Mouse (Mus musculus) ES-Bruce4 (cell line): ENCODE data around the gene Fam213a.

Experiments
- CTCF ChIP-seq: IDR thresholded peaks from one replicate; pipeline ENCODE4 v1.8.1; 2011; ENCODE audit warnings: low read depth, low read length
- EP300 ChIP-seq: IDR thresholded peaks from 2 replicates; pipeline ENCODE4 v1.6.1; 2011; ENCODE audit warnings: low read depth, low read length; ENCODE audit not compliant: insufficient read depth
- POLR2A ChIP-seq: IDR thresholded peaks from one replicate; pipeline ENCODE4 v1.8.1; 2011; ENCODE audit warnings: low read length; ENCODE audit not compliant: insufficient read depth

DNA sequence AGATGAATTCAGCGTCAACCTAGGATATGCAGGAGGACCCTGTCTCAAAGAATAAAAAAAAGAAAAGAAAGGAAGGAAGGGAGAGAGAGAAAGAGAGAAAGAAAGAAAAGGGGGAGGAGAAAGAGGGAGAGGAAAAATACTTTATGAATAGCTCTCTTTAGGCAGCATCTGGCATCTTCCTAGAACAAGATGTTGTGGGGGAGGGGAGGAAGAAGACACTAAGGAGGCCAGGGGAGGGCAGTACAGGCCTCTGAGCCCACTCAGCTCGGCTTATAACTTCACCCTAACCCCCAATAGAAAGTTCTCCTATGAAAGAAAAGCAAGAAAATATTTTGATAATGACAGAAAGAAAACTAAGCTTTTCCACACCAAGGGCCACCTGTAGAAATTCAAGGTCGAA is 56.0 kb downstream of the Fam213a start:
- TF ChIP-seq CTCF = peak; percentile 5
- no peak for TF ChIP-seq POLR2A
- peak; percentile 27; the same call in 1 of the 2 replicates for TF ChIP-seq EP300
